Mouse (Mus musculus) kidney, adult 2 months (tissue): ENCODE measurements around the gene Slc37a3. TPM values are rescaled to one million over a fixed set of nuclear protein-coding genes. Genes with fewer than 3 reads are reported as not detected.

Experiments
- DNase-seq: peaks from one replicate; pipeline ENCODE4 v3.0.0; 2021
- H3K27ac ChIP-seq: fragments of 200-500 bp; 2 replicates; pipeline ENCODE4 v1.5.1; 2012; ENCODE audit warnings: low read depth, low read length, control low read depth, inconsistent platforms; ENCODE audit not compliant: insufficient read depth
- H3K27me3 ChIP-seq: fragments of 200-500 bp; replicated peaks from 2 replicates; pipeline ENCODE4 v1.6.1; 2012; ENCODE audit warnings: mild to moderate bottlenecking, moderate library complexity, low read length, inconsistent platforms; ENCODE audit not compliant: control insufficient read depth, insufficient read depth
- H3K36me3 ChIP-seq: fragments of 200-500 bp; 2 replicates; pipeline ENCODE4 v1.6.1; 2012; ENCODE audit warnings: mild to moderate bottlenecking, moderate library complexity, low read length, inconsistent platforms; ENCODE audit not compliant: control insufficient read depth, insufficient read depth
- H3K4me1 ChIP-seq: fragments of 200-500 bp; 2 replicates; pipeline ENCODE4 v1.6.1; 2011; ENCODE audit warnings: low read length; ENCODE audit not compliant: control insufficient read depth, insufficient read depth
- H3K4me3 ChIP-seq: fragments of 200-500 bp; 2 replicates; pipeline ENCODE4 v1.5.1; 2011; ENCODE audit warnings: mild to moderate bottlenecking, low read depth, low read length, control low read depth; ENCODE audit not compliant: insufficient read depth
- CTCF ChIP-seq: fragments of 200-500 bp; conservative IDR thresholded peaks from 2 replicates; pipeline ENCODE4 v1.5.1; 2011; ENCODE audit warnings: low read depth, mild to moderate bottlenecking, control low read depth, low read length, moderate library complexity, mixed read lengths; ENCODE audit not compliant: insufficient read depth, insufficient read length
- POLR2A ChIP-seq: fragments of 200-500 bp; IDR thresholded peaks from one replicate; pipeline ENCODE4 v1.6.1; 2011; ENCODE audit warnings: low read depth, low read length, control low read depth
- WGBS: fragments of 180-500 bp; shearing (Covaris S2); methylation state at CpG from one replicate; pipeline ENCODE4 v1.1.7; 2018; 5-methylcytosine and 5-hydroxymethylcytosine counted together
- polyA plus RNA-seq: library from polyadenylated mRNA; depleted of rRNA; stranded (reverse); fragments of >200 nt; gene quantifications from 2 replicates; pipeline ENCODE4 v1.2.3, GENCODE M21; 2012

The Slc37a3 gene
- polyA plus RNA-seq, 1 experiment, result 28.7 TPM

DNA sequence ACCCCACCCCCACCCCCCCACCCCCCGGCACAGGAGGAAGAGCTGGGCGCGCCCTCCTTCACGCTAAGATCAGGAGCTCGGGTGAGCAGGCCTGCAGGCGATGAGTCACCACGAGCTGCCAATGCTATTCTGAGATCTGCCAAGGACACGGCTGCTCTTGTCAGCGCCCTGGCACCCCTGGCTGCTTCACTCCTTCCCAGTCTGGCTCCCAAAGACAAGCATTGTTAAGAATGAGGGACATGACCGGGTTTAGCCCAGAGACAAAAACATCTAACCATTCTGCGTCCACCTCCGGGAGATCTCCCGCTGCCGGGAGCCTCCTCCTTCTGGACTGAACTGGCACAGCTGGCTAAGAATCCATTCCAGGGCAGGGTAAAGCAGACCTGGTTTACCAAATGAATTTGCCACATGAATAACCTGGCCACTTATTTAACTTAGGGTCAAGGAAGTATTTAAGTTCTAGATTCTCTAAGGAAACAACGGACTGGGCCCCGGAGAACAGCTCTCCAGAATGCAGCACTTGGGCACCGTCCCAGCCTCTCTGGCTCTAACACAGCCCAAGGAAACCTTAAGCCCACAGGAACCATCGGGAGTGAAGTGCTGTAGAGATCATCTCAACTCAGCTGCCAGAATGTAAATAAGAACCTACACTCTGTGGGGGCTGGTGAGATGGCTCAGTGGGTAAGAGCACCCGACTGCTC is 58.3 kb downstream of the Slc37a3 start:
- Histone ChIP-seq H3K4me3 (no peak overlapping the region), H3K36me3 (no peaks in the 10 kb centered on the region), H3K4me1 (no peaks in the 10 kb centered on the region), H3K27me3 (no peaks in the 10 kb centered on the region), H3K27ac (peak overlapping the region; percentile 58; the same call in 1 of the 2 replicates)
- DNase-seq, result peak; percentile 49
- 31% methylated on average over 19 of the region's 19 CpGs for WGBS
- TF ChIP-seq POLR2A (no peak), CTCF (no peak)

- Histone ChIP-seq H3K27ac (no peak overlapping the region), H3K36me3 (no peaks in the 10 kb centered on the region), H3K4me1 (no peaks in the 10 kb centered on the region), H3K27me3 (no peaks in the 10 kb centered on the region), H3K4me3 (no peak overlapping the region)
- WGBS, result 89% methylated on average over 2 of the region's 2 CpGs
- no peak for DNase-seq
- TF ChIP-seq CTCF (no peak), POLR2A (no peak)
These were observed 58.9 kb downstream of the Slc37a3 start for GRCm38 (mm10) chr6:39318631-39319010.

DNA sequence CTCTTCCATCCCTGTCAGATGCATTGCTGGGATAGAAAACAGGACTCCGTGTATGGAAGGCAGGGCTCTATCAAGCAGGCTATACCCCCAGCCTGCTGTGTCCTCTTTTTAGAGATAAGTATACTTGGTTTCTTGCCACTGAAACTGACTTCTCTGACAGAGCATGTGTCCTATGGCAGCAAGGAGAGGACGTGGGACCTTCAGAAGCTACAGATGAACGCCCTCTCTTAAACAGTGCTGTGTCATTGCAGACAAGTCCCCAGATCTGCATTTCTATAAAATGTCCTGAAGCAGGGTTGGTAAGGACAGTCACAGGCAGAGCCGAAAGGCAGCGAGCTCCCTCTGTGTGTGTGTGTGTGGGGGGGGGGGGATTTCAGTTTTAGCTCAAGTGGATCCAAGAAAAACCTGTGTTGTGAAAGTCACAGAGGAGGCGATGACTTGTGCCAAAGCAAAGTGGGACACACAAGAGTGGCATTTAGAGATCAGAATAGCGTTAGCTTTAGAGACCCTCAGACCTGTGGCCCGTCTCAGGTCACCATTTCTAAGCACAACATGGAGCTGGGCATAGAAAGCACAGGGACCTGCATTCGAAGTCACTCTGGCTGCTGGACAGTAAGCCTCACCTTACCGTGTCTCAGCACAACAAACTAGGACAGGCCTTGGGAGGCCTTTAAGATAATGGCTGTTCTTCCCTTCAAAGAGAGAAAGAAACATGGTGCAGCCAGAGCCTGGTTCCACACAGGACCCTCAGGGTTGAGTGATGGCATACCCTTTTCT is 59.4 kb downstream of the Slc37a3 start:
- no peak for TF ChIP-seq POLR2A
- no peaks in the 10 kb centered on the region for H3K27me3 ChIP-seq
- H3K4me1 ChIP-seq, result no peaks in the 10 kb centered on the region
- no peak overlapping the region for H3K27ac ChIP-seq
- H3K36me3 ChIP-seq, result no peaks in the 10 kb centered on the region
- no peak overlapping the region for H3K4me3 ChIP-seq
- WGBS, result 93% methylated on average over 10 of the region's 10 CpGs
- no peak for DNase-seq

GRCm38 (mm10) chr6:39316089-39316488 is 61.4 kb downstream of the Slc37a3 start:
- no peaks in the 10 kb centered on the region for H3K27me3 ChIP-seq
- no peaks in the 10 kb centered on the region for H3K36me3 ChIP-seq
- TF ChIP-seq CTCF (no peak), POLR2A (no peak)
- H3K4me3 ChIP-seq, result no peak overlapping the region
- WGBS, result 88% methylated on average over 6 of the region's 6 CpGs
- H3K4me1 ChIP-seq, result no peaks in the 10 kb centered on the region
- DNase-seq, result no peak
- no peak overlapping the region for H3K27ac ChIP-seq

DNA sequence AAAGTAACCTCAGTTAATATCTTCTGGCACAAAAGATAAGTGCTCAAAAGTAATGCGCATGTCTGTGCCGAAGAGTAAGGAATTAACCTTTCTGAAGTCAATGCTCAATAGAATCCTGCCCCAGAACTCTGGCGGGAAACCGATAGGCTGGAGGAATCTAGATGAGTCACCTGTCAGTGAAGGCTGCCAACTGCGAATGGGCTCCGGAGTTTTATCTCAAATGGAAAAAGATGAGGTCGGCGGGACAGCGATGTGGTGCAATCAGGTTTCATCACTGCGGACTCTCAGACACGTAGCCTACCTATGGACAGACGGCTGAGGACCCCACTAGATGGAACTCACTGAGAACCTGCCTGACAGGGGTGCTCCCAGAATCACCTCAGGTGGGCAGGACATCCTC is 63.0 kb downstream of the Slc37a3 start:
- WGBS, result 92% methylated on average over 12 of the region's 12 CpGs
- TF ChIP-seq POLR2A, result no peak
- TF ChIP-seq CTCF, result no peak
- Histone ChIP-seq H3K27me3 (no peaks in the 10 kb centered on the region), H3K4me1 (no peaks in the 10 kb centered on the region), H3K4me3 (no peak overlapping the region), H3K27ac (no peak overlapping the region), H3K36me3 (no peaks in the 10 kb centered on the region)
- no peak for DNase-seq

- TF ChIP-seq POLR2A (no peak), CTCF (no peak)
- no peak overlapping the region for H3K4me3 ChIP-seq
- no peak overlapping the region for H3K27ac ChIP-seq
- no peaks in the 10 kb centered on the region for H3K27me3 ChIP-seq
- 89% methylated on average over 3 of the region's 3 CpGs for WGBS
- H3K4me1 ChIP-seq, result no peaks in the 10 kb centered on the region
- H3K36me3 ChIP-seq, result no peaks in the 10 kb centered on the region
- no peak for DNase-seq
These were observed 65.7 kb downstream of the Slc37a3 start for GRCm38 (mm10) chr6:39311786-39312185.

GRCm38 (mm10) chr6:39304371-39304874 is 73.1 kb downstream of the Slc37a3 start:
- peak; percentile 20 for DNase-seq
- no peak overlapping the region for H3K4me3 ChIP-seq
- WGBS, result 63% methylated on average over 6 of the region's 6 CpGs
- H3K27ac ChIP-seq, result no peak overlapping the region
- no peaks in the 10 kb centered on the region for H3K4me1 ChIP-seq
- H3K36me3 ChIP-seq, result no peaks in the 10 kb centered on the region
- H3K27me3 ChIP-seq, result no peaks in the 10 kb centered on the region
- TF ChIP-seq CTCF (no peak), POLR2A (no peak)
